Mouse (Mus musculus) midbrain, embryonic 12.5 days (tissue): ENCODE results near the gene Ephx3. TPM values are rescaled to one million over a fixed set of nuclear protein-coding genes. Genes with fewer than 3 reads are reported as not detected.

Experiments
- ATAC-seq: fragments of 200-750 bp; cut with Nextera tagmentation; 2 replicates; pipeline ENCODE4 v1.8.0; 2017; ENCODE audit warnings: low read depth, moderate TSS enrichment, moderate library complexity; ENCODE audit not compliant: low FRiP score
- H3K27ac ChIP-seq: fragments of 300-500 bp; sonication (generic); replicated peaks from 2 replicates; pipeline ENCODE4 v1.5.1; 2016; ENCODE audit warnings: mild to moderate bottlenecking
- H3K27me3 ChIP-seq: fragments of 300-500 bp; sonication (generic); 2 replicates; pipeline ENCODE4 v1.6.1; 2016; ENCODE audit warnings: mild to moderate bottlenecking
- H3K36me3 ChIP-seq: fragments of 300-500 bp; sonication (generic); 2 replicates; pipeline ENCODE4 v1.6.1; 2016
- H3K4me1 ChIP-seq: fragments of 300-500 bp; sonication (generic); 2 replicates; pipeline ENCODE4 v1.6.1; 2016
- H3K4me2 ChIP-seq: fragments of 300-500 bp; sonication (generic); replicated peaks from 2 replicates; pipeline ENCODE4 v1.6.1; 2016; ENCODE audit warnings: mild to moderate bottlenecking, moderate library complexity
- H3K4me3 ChIP-seq: fragments of 300-500 bp; sonication (generic); 2 replicates; pipeline ENCODE4 v1.5.1; 2016; ENCODE audit warnings: mild to moderate bottlenecking
- H3K9ac ChIP-seq: fragments of 300-500 bp; sonication (generic); replicated peaks from 2 replicates; pipeline ENCODE4 v1.6.1; 2016; ENCODE audit warnings: mild to moderate bottlenecking, moderate library complexity
- H3K9me3 ChIP-seq: fragments of 300-500 bp; sonication (generic); 2 replicates; pipeline ENCODE4 v1.6.1; 2016; ENCODE audit warnings: mild to moderate bottlenecking
- WGBS: fragments of 180-500 bp; shearing (Covaris S2); methylation state at CpG from one replicate; pipeline ENCODE4 v1.1.7; 2016; 5-methylcytosine and 5-hydroxymethylcytosine counted together
- polyA plus RNA-seq: library from polyadenylated mRNA; unstranded; fragments of >200 nt; fragmentation: Nextera tagmentation; extraction: Ambion mirVana; gene quantifications from 2 replicates; pipeline ENCODE4 v1.2.1, GENCODE M21; 2016

The Ephx3 gene
- polyA plus RNA-seq, 1 experiment from 2014 or later, result 0.37 TPM

- Histone ChIP-seq H3K4me2 (no peak overlapping the region), H3K4me3 (no peak overlapping the region), H3K9me3 (no peaks in the 10 kb centered on the region), H3K9ac (no peak overlapping the region), H3K4me1 (peaks cover 22% of the 10 kb centered on the region), H3K36me3 (no peaks in the 10 kb centered on the region), H3K27ac (no peak overlapping the region), H3K27me3 (0 out of 2 replicates have a peak, but pooled peaks cover 3% of the 10 kb centered on the region)
- no peak for ATAC-seq
- 85% methylated on average over 4 of the region's 4 CpGs for WGBS
These were observed 19.7 kb downstream of the Ephx3 start for GRCm38 (mm10) chr17:32169518-32170225.

- H3K4me3 ChIP-seq, result peak within 1 kb of the TSS; percentile 63
- peaks cover 51% of the 10 kb centered on the region for H3K4me1 ChIP-seq
- H3K36me3 ChIP-seq, result 0 out of 2 replicates have a peak, but pooled peaks cover 2% of the 10 kb centered on the region
- peak within 1 kb of the TSS; percentile 81 for H3K9ac ChIP-seq
- no peaks in the 10 kb centered on the region for H3K9me3 ChIP-seq
- 0 out of 2 replicates have a peak, but pooled peaks cover 3% of the 10 kb centered on the region for H3K27me3 ChIP-seq
- WGBS, result under 1% methylated on average over 23 of the region's 39 CpGs
- H3K4me2 ChIP-seq, result peak within 1 kb of the TSS; percentile 71
- peak within 1 kb of the TSS; percentile 93 for H3K27ac ChIP-seq
- ATAC-seq, result peak; percentile 39
These were observed 22.7 kb downstream of the Ephx3 start, which contains the start of gene Notch3 for GRCm38 (mm10) chr17:32166687-32167086. Gene Notch3, minus strand, starts transcription at chr17:32166852.

- ATAC-seq, result peak; percentile 82
- WGBS, result under 1% methylated on average over 41 of the region's 43 CpGs
- peak overlapping the region; percentile 81 for H3K9ac ChIP-seq
These were observed 23.4 kb downstream of the Ephx3 start for GRCm38 (mm10) chr17:32165803-32166595.

GRCm38 (mm10) chr17:32165266-32165802 lies 24.0 kb downstream of the Ephx3 start:
- peaks cover 59% of the 10 kb centered on the region for H3K4me1 ChIP-seq

More at GRCm38 (mm10) chr17:32165803-32166595, 23.4 kb downstream of the Ephx3 start:
- Histone ChIP-seq H3K36me3 (0 out of 2 replicates have a peak, but pooled peaks cover 2% of the 10 kb centered on the region), H3K4me2 (peak overlapping the region; percentile 71), H3K9me3 (no peaks in the 10 kb centered on the region), H3K27ac (peak overlapping the region; percentile 93), H3K4me1 (peaks cover 55% of the 10 kb centered on the region), H3K27me3 (0 out of 2 replicates have a peak, but pooled peaks cover 3% of the 10 kb centered on the region), H3K4me3 (peak overlapping the region; percentile 63)

GRCm38 (mm10) chr17:32164780-32165179 lies 24.6 kb downstream of the Ephx3 start:
- Histone ChIP-seq H3K4me2 (peak overlapping the region; percentile 71), H3K4me3 (no peak overlapping the region)
- no peak for ATAC-seq

More at GRCm38 (mm10) chr17:32165266-32165802, 24.0 kb downstream of the Ephx3 start:
- Histone ChIP-seq H3K27me3 (0 out of 2 replicates have a peak, but pooled peaks cover 3% of the 10 kb centered on the region), H3K4me3 (peak overlapping the region; percentile 63), H3K27ac (peak overlapping the region; percentile 93), H3K4me2 (peak overlapping the region; percentile 71), H3K9me3 (no peaks in the 10 kb centered on the region), H3K36me3 (peaks cover 7% of the 10 kb centered on the region; the same call in 1 of the 2 replicates), H3K9ac (peak overlapping the region; percentile 81)
- 1% methylated on average over 9 of the region's 9 CpGs for WGBS
- ATAC-seq, result peak; percentile 81

DNA sequence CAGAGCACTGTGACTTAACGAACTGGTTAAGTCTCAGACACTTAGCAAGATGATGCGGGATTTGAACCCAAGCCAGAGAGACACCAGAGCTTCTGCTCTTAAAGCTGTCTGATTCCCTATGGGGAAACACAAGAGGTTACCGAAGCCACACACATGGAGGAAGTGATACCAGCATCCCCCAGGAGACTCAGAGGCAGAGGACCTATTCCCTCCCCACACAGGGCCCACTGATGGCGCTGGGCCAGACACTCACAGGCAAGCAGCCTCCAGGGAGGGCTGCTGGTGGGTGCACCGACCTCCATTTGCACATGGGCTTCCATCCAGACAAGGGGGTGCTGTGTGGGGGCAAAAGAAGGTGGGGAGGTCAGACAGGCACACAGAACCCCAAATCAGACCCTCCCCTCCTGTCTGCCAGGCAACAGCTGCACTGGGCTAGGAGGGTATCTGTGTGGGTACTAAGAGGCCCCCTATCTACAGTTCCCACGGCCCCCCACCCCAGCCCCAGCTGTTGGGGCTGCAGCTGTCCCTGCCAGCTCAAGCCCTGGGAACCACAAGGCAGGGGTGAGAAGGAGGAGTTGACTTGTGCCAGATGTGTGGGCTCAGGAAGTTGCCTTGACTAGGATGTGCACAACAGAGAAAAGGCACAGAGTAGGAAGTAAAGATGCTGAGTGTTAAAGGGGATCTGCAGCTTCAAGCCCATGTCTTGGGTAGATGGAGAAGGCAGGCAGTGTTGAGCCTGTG lies 25.3 kb downstream of the Ephx3 start:
- WGBS, result 69% methylated on average over 6 of the region's 6 CpGs
- Histone ChIP-seq H3K9me3 (no peaks in the 10 kb centered on the region), H3K27me3 (0 out of 2 replicates have a peak, but pooled peaks cover 3% of the 10 kb centered on the region), H3K4me2 (peak overlapping the region; percentile 93), H3K27ac (peak overlapping the region; percentile 50; the same call in 1 of the 2 replicates), H3K4me1 (peaks cover 59% of the 10 kb centered on the region), H3K4me3 (0 out of 2 replicates have a peak overlapping the region, but pooled peaks have one; percentile 2), H3K9ac (0 out of 2 replicates have a peak overlapping the region, but pooled peaks have one; percentile 7), H3K36me3 (peaks cover 7% of the 10 kb centered on the region; the same call in 1 of the 2 replicates)
- no peak for ATAC-seq

More at GRCm38 (mm10) chr17:32164780-32165179, 24.6 kb downstream of the Ephx3 start:
- H3K4me1 ChIP-seq, result peaks cover 59% of the 10 kb centered on the region
- no peak overlapping the region for H3K9ac ChIP-seq
- peaks cover 7% of the 10 kb centered on the region; the same call in 1 of the 2 replicates for H3K36me3 ChIP-seq
- 0 out of 2 replicates have a peak, but pooled peaks cover 3% of the 10 kb centered on the region for H3K27me3 ChIP-seq
- no peaks in the 10 kb centered on the region for H3K9me3 ChIP-seq
- H3K27ac ChIP-seq, result peak overlapping the region; percentile 93

DNA sequence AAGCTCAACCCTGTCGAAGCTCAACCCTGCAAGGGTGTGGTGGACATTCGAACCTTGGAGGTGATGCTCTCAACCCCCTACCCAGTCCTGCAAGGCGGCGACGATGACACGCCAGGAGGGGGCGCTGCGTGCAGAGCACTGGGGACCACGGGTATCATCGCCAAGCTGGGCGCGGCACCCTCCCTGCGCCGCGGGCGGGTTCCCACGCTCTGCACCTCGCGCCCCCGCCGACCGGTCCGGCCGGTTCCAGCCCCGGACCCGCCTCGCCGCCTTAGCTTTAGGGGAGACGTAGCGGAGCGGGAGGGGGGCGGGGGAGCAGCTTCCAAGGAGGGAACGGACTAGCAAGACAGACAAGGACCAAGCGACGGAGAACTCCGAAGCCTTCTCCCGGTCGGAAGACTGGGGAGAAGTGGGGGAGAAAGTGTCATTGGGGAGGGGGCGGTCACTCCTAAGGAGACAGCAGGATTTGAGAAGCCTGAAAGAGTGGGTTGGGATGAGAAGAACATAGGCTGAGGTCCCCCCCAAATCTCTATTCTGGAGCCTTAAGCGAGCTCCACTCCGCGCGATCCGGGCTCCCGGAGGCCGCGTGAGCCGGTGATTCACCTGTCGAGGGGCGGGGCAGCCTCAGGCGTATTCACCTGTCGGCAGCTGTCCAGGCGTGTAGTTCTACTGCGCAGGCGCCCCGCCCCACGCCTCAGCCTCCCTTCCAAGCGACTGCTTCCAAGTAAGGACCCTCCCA lies 27.1 kb downstream of the Ephx3 start:
- Histone ChIP-seq H3K9me3 (no peaks in the 10 kb centered on the region), H3K9ac (peak overlapping the region; percentile 78)
- WGBS, result 2% methylated on average over 58 of the region's 58 CpGs

DNA sequence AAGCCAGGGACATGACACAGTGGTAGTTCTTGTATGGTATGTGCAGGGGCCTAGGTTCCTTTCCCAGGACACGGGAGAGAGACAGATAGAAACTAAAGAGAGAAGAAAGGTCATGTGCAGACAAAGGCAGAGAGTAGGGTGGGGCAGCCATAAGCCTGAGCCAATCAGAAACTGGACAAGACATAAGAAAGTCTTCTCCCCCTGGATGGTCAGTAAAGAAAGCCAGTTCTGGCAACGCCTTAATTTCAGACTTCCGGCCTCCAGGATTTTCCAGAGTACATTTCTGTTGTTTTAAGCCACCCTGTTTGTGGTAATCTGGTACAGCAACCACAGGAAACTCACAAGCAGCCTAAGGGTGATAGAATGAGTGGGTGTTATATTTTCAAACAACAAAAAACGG lies 28.5 kb downstream of the Ephx3 start:
- Histone ChIP-seq H3K9me3 (no peaks in the 10 kb centered on the region), H3K27ac (no peak overlapping the region), H3K4me1 (peaks cover 48% of the 10 kb centered on the region), H3K9ac (no peak overlapping the region), H3K36me3 (peaks cover 37% of the 10 kb centered on the region), H3K27me3 (no peaks in the 10 kb centered on the region), H3K4me3 (no peak overlapping the region), H3K4me2 (no peak overlapping the region)
- ATAC-seq, result no peak
- WGBS, result 76% methylated on average over 4 of the region's 4 CpGs

More for the DNA sequence above, 27.1 kb downstream of the Ephx3 start:
- H3K4me1 ChIP-seq, result peaks cover 56% of the 10 kb centered on the region
- no peak; the same call in 1 of the 2 replicates for ATAC-seq
- 0 out of 2 replicates have a peak overlapping the region, but pooled peaks have one; percentile 6 for H3K27ac ChIP-seq
- H3K36me3 ChIP-seq, result peaks cover 25% of the 10 kb centered on the region
- peak overlapping the region; percentile 64 for H3K4me3 ChIP-seq
- H3K4me2 ChIP-seq, result peak overlapping the region; percentile 93
- H3K27me3 ChIP-seq, result 0 out of 2 replicates have a peak, but pooled peaks cover 3% of the 10 kb centered on the region

GRCm38 (mm10) chr17:32158841-32159240 lies 30.5 kb downstream of the Ephx3 start:
- H3K4me2 ChIP-seq, result no peak overlapping the region
- peaks cover 29% of the 10 kb centered on the region for H3K4me1 ChIP-seq
- no peak overlapping the region for H3K27ac ChIP-seq
- ATAC-seq, result no peak
- H3K9me3 ChIP-seq, result no peaks in the 10 kb centered on the region
- no peak overlapping the region for H3K9ac ChIP-seq
- no peaks in the 10 kb centered on the region for H3K27me3 ChIP-seq
- WGBS, result 92% methylated on average over 13 of the region's 13 CpGs
- H3K36me3 ChIP-seq, result peaks cover 55% of the 10 kb centered on the region
- H3K4me3 ChIP-seq, result no peak overlapping the region

DNA sequence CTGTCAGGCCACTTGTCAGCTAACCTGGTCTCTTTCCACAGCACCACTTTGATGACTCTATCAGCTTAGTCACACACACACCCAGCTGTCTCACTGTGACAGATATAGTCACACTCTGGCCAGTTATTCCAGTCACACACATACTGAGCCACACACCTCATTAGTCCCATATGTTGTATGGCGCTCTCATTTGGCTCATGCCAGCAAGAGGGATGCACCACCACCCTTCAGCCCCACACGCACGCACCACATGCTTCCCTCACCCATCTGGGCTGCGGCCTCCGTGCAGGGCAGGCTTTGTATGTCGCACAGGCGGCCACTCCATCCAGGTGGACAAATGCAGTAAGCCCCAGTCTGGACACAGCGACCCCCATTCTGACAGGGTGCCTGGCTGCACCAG lies 42.6 kb downstream of the Ephx3 start:
- no peaks in the 10 kb centered on the region for H3K9me3 ChIP-seq
- no peak overlapping the region for H3K4me3 ChIP-seq
- H3K9ac ChIP-seq, result no peak overlapping the region
- no peaks in the 10 kb centered on the region for H3K27me3 ChIP-seq
- H3K4me2 ChIP-seq, result no peak overlapping the region
- H3K4me1 ChIP-seq, result no peaks in the 10 kb centered on the region
- WGBS, result 97% methylated on average over 8 of the region's 8 CpGs
- no peak overlapping the region for H3K27ac ChIP-seq
- H3K36me3 ChIP-seq, result peaks cover 88% of the 10 kb centered on the region
- no peak for ATAC-seq
